Mouse (Mus musculus) embryonic facial prominence, embryonic 13.5 days (tissue): ENCODE measurements around the gene Tprgl. TPM values are rescaled to one million over a fixed set of nuclear protein-coding genes. Genes with fewer than 3 reads are reported as not detected.

Experiments
- ATAC-seq: fragments of 200-750 bp; cut with Nextera tagmentation; 2 replicates; pipeline ENCODE4 v1.8.0; 2017; ENCODE audit warnings: low read depth; ENCODE audit not compliant: insufficient number of reproducible peaks, insufficient read depth, low FRiP score, low TSS enrichment
- H3K27ac ChIP-seq: fragments of 300-500 bp; sonication (generic); 2 replicates; pipeline ENCODE4 v1.5.1; 2015; ENCODE audit warnings: moderate library complexity, mild to moderate bottlenecking, inconsistent platforms
- H3K27me3 ChIP-seq: fragments of 300-500 bp; sonication (generic); 2 replicates; pipeline ENCODE4 v1.6.1; 2015; ENCODE audit warnings: mild to moderate bottlenecking, inconsistent platforms
- H3K36me3 ChIP-seq: fragments of 300-500 bp; sonication (generic); 2 replicates; pipeline ENCODE4 v1.6.1; 2015; ENCODE audit warnings: mild to moderate bottlenecking, inconsistent platforms
- H3K4me1 ChIP-seq: fragments of 300-500 bp; sonication (generic); 2 replicates; pipeline ENCODE4 v1.6.1; 2015; ENCODE audit warnings: inconsistent platforms
- H3K4me2 ChIP-seq: fragments of 300-500 bp; sonication (generic); 2 replicates; pipeline ENCODE4 v1.6.1; 2015; ENCODE audit warnings: moderate library complexity, mild to moderate bottlenecking, inconsistent platforms
- H3K4me3 ChIP-seq: fragments of 300-500 bp; sonication (generic); 2 replicates; pipeline ENCODE4 v1.5.1; 2015; ENCODE audit warnings: mild to moderate bottlenecking, inconsistent platforms
- H3K9ac ChIP-seq: fragments of 300-500 bp; sonication (generic); 2 replicates; pipeline ENCODE4 v1.6.1; 2015; ENCODE audit warnings: mild to moderate bottlenecking, inconsistent platforms
- H3K9me3 ChIP-seq: fragments of 300-500 bp; sonication (generic); 2 replicates; pipeline ENCODE4 v1.6.1; 2016; ENCODE audit warnings: inconsistent platforms
- WGBS: fragments of 180-500 bp; shearing (Covaris S2); methylation state at CpG from one replicate; pipeline ENCODE4 v1.1.7; 2015; ENCODE audit warnings: mixed read lengths; 5-methylcytosine and 5-hydroxymethylcytosine counted together
- polyA plus RNA-seq: library from polyadenylated mRNA; unstranded; fragments of >200 nt; fragmentation: Nextera tagmentation; extraction: Ambion mirVana; gene quantifications from 2 replicates; pipeline ENCODE4 v1.2.1, GENCODE M21; 2015

The Tprgl gene
- polyA plus RNA-seq = 129 and 140 TPM in 2 replicates

GRCm38 (mm10) chr4:154160538-154161390 lies at the start of gene Tprgl:
TSS of gene Tprgl (minus strand) at chr4:154160666.
- H3K4me1 ChIP-seq = peaks cover 20% of the 10 kb centered on the region
- H3K4me3 ChIP-seq = peak within 1 kb of the TSS; percentile 88
- H3K27ac ChIP-seq = peak within 1 kb of the TSS; percentile 64
- H3K27me3 ChIP-seq = no peaks in the 10 kb centered on the region
- no peaks in the 10 kb centered on the region for H3K9me3 ChIP-seq
- ATAC-seq = peak; percentile 93
- H3K9ac ChIP-seq = peak within 1 kb of the TSS; percentile 81
- H3K4me2 ChIP-seq = peak within 1 kb of the TSS; percentile 84
- under 1% methylated on average over 75 of the region's 75 CpGs for WGBS
- peaks cover 32% of the 10 kb centered on the region for H3K36me3 ChIP-seq

GRCm38 (mm10) chr4:154209825-154210224 lies 49.4 kb upstream of the Tprgl start:
- WGBS = 24% methylated on average over 3 of the region's 3 CpGs
- H3K4me1 ChIP-seq = peaks cover 48% of the 10 kb centered on the region
- no peaks in the 10 kb centered on the region for H3K27me3 ChIP-seq
- H3K4me3 ChIP-seq = no peak overlapping the region
- no peaks in the 10 kb centered on the region for H3K9me3 ChIP-seq
- no peak overlapping the region for H3K27ac ChIP-seq
- H3K4me2 ChIP-seq = no peak overlapping the region
- H3K9ac ChIP-seq = no peak overlapping the region
- H3K36me3 ChIP-seq = no peaks in the 10 kb centered on the region
- no peak for ATAC-seq

- Histone ChIP-seq H3K36me3 (no peaks in the 10 kb centered on the region), H3K4me3 (no peak overlapping the region), H3K9me3 (no peaks in the 10 kb centered on the region), H3K4me2 (no peak overlapping the region), H3K9ac (0 out of 2 replicates have a peak overlapping the region, but pooled peaks have one; percentile 4), H3K27me3 (no peaks in the 10 kb centered on the region), H3K4me1 (peaks cover 47% of the 10 kb centered on the region), H3K27ac (no peak overlapping the region)
- no peak for ATAC-seq
- 67% methylated on average over 6 of the region's 6 CpGs for WGBS
Measured at GRCm38 (mm10) chr4:154209054-154209453, 48.6 kb upstream of the Tprgl start.

- no peaks in the 10 kb centered on the region for H3K27me3 ChIP-seq
- H3K4me1 ChIP-seq = peaks cover 29% of the 10 kb centered on the region
- whole genome bisulfite sequencing = 16% methylated on average over 5 of the region's 5 CpGs
- H3K4me3 ChIP-seq = no peak overlapping the region
- no peak for ATAC-seq
- H3K4me2 ChIP-seq = no peak overlapping the region
- peak overlapping the region; percentile 27; the same call in 1 of the 2 replicates for H3K9ac ChIP-seq
- no peaks in the 10 kb centered on the region for H3K36me3 ChIP-seq
- no peaks in the 10 kb centered on the region for H3K9me3 ChIP-seq
- no peak overlapping the region for H3K27ac ChIP-seq
Measured at GRCm38 (mm10) chr4:154207261-154207660, 46.8 kb upstream of the Tprgl start.

GRCm38 (mm10) chr4:154205392-154205791 lies 44.9 kb upstream of the Tprgl start:
- H3K9ac ChIP-seq = peak overlapping the region; percentile 33; the same call in 1 of the 2 replicates
- no peaks in the 10 kb centered on the region for H3K9me3 ChIP-seq
- no peaks in the 10 kb centered on the region for H3K27me3 ChIP-seq
- no peaks in the 10 kb centered on the region for H3K36me3 ChIP-seq
- no peak overlapping the region for H3K4me3 ChIP-seq
- H3K4me1 ChIP-seq = peaks cover 25% of the 10 kb centered on the region
- no peak overlapping the region for H3K27ac ChIP-seq
- ATAC-seq = no peak
- WGBS = 74% methylated on average over 5 of the region's 5 CpGs
- no peak overlapping the region for H3K4me2 ChIP-seq

GRCm38 (mm10) chr4:154204532-154204931 lies 44.1 kb upstream of the Tprgl start:
- peaks cover 21% of the 10 kb centered on the region; the same call in 1 of the 2 replicates for H3K4me1 ChIP-seq
- H3K9me3 ChIP-seq = no peaks in the 10 kb centered on the region
- no peak overlapping the region for H3K4me3 ChIP-seq
- H3K4me2 ChIP-seq = no peak overlapping the region
- ATAC-seq = no peak
- H3K36me3 ChIP-seq = no peaks in the 10 kb centered on the region
- H3K9ac ChIP-seq = peak overlapping the region; percentile 21; the same call in 1 of the 2 replicates
- H3K27ac ChIP-seq = no peak overlapping the region
- no peaks in the 10 kb centered on the region for H3K27me3 ChIP-seq
- 69% methylated on average over 7 of the region's 7 CpGs for WGBS

GRCm38 (mm10) chr4:154201511-154201910 lies 41.0 kb upstream of the Tprgl start:
- Histone ChIP-seq H3K4me1 (peaks cover 38% of the 10 kb centered on the region), H3K27me3 (no peaks in the 10 kb centered on the region), H3K9ac (no peak overlapping the region), H3K4me2 (no peak overlapping the region), H3K36me3 (no peaks in the 10 kb centered on the region), H3K9me3 (no peaks in the 10 kb centered on the region), H3K27ac (peak overlapping the region; percentile 11; the same call in 1 of the 2 replicates), H3K4me3 (no peak overlapping the region)
- ATAC-seq = no peak
- 57% methylated on average over 5 of the region's 5 CpGs for WGBS

- Histone ChIP-seq H3K9me3 (no peaks in the 10 kb centered on the region), H3K27me3 (no peaks in the 10 kb centered on the region), H3K4me1 (peaks cover 29% of the 10 kb centered on the region), H3K4me3 (no peak overlapping the region), H3K27ac (peak overlapping the region; percentile 94), H3K36me3 (peaks cover 8% of the 10 kb centered on the region), H3K9ac (peak overlapping the region; percentile 62), H3K4me2 (peak overlapping the region; percentile 14)
- 9% methylated on average over 7 of the region's 7 CpGs for WGBS
- peak; percentile 53; the same call in 1 of the 2 replicates for ATAC-seq
Measured at GRCm38 (mm10) chr4:154198377-154198961, 38.0 kb upstream of the Tprgl start.

- peaks cover 29% of the 10 kb centered on the region for H3K4me1 ChIP-seq
- ATAC-seq = no peak
- WGBS = 52% methylated on average over 6 of the region's 6 CpGs
Measured at GRCm38 (mm10) chr4:154197961-154198360, 37.5 kb upstream of the Tprgl start.

GRCm38 (mm10) chr4:154188948-154189347 lies 28.5 kb upstream of the Tprgl start:
- WGBS = 69% methylated on average over 8 of the region's 8 CpGs
- Histone ChIP-seq H3K4me1 (peaks cover 19% of the 10 kb centered on the region), H3K27me3 (no peaks in the 10 kb centered on the region), H3K9me3 (no peaks in the 10 kb centered on the region), H3K4me2 (no peak overlapping the region), H3K9ac (no peak overlapping the region), H3K36me3 (peaks cover 42% of the 10 kb centered on the region), H3K27ac (no peak overlapping the region), H3K4me3 (no peak overlapping the region)
- ATAC-seq = no peak

More at GRCm38 (mm10) chr4:154197961-154198360, 37.5 kb upstream of the Tprgl start:
- peak overlapping the region; percentile 14; the same call in 1 of the 2 replicates for H3K4me2 ChIP-seq
- no peaks in the 10 kb centered on the region for H3K9me3 ChIP-seq
- peaks cover 8% of the 10 kb centered on the region for H3K36me3 ChIP-seq
- H3K4me3 ChIP-seq = no peak overlapping the region
- H3K9ac ChIP-seq = no peak overlapping the region
- H3K27me3 ChIP-seq = no peaks in the 10 kb centered on the region
- peak overlapping the region; percentile 94 for H3K27ac ChIP-seq

GRCm38 (mm10) chr4:154186002-154186537 lies 25.6 kb upstream of the Tprgl start:
- H3K4me2 ChIP-seq = no peak overlapping the region
- H3K27ac ChIP-seq = no peak overlapping the region
- no peaks in the 10 kb centered on the region for H3K27me3 ChIP-seq
- H3K4me1 ChIP-seq = peaks cover 19% of the 10 kb centered on the region
- WGBS = 85% methylated on average over 11 of the region's 11 CpGs
- H3K4me3 ChIP-seq = no peak overlapping the region
- H3K9me3 ChIP-seq = no peaks in the 10 kb centered on the region
- peaks cover 40% of the 10 kb centered on the region for H3K36me3 ChIP-seq
- no peak overlapping the region for H3K9ac ChIP-seq
- no peak for ATAC-seq
